Mouse (Mus musculus) heart, adult 2 months (tissue): ENCODE measurements around the gene Clcn2.

ENCODE experiments used
- CTCF ChIP-seq: fragments of 200-600 bp; IDR thresholded peaks from 2 replicates; pipeline ENCODE4 v1.8.1; 2022; ENCODE audit warnings: antibody characterized with exemption, mild to moderate bottlenecking, moderate library complexity
- EP300 ChIP-seq: fragments of 200-500 bp; IDR thresholded peaks from 2 replicates; pipeline ENCODE4 v1.6.1; 2011; ENCODE audit warnings: low read depth, low read length, control low read depth; ENCODE audit not compliant: insufficient read depth
- POLR2A ChIP-seq: fragments of 200-500 bp; IDR thresholded peaks from 2 replicates; pipeline ENCODE4 v1.6.1; 2011; ENCODE audit warnings: mild to moderate bottlenecking, low read depth, low read length, control low read depth; ENCODE audit not compliant: insufficient read depth

GRCm38 (mm10) chr16:20717181-20717977, at the start of gene Clcn2, which contains the start of gene Polr2h:
- peak; percentile 63 for TF ChIP-seq POLR2A
- peak; percentile 87 for TF ChIP-seq CTCF
- no peak; the same call in 1 of the 2 replicates for TF ChIP-seq EP300
